Mouse (Mus musculus) bone marrow macrophage, adult 2 months (primary cell): ENCODE results near the gene Slc29a3. TPM values are rescaled to one million over a fixed set of nuclear protein-coding genes. Genes with fewer than 3 reads are reported as not detected.
"Not testable (repeated sequence)": the region's sequence is repeated elsewhere in the genome, so short reads cannot be mapped to it uniquely, and the experiment has no call there.

Source experiments
- H3K27ac ChIP-seq: 2 replicates; pipeline ENCODE4 v1.5.1; 2012; ENCODE audit warnings: low read depth, low read length; ENCODE audit not compliant: insufficient read depth
- H3K4me1 ChIP-seq: 2 replicates; pipeline ENCODE4 v1.6.1; 2012; ENCODE audit warnings: low read length; ENCODE audit not compliant: control insufficient read depth, insufficient read depth
- H3K4me3 ChIP-seq: 2 replicates; pipeline ENCODE4 v1.5.1; 2012; ENCODE audit warnings: mild to moderate bottlenecking, low read length, moderate library complexity; ENCODE audit not compliant: insufficient read depth
- CTCF ChIP-seq: IDR thresholded peaks from 2 replicates; pipeline ENCODE4 v1.5.1; 2012; ENCODE audit warnings: low read depth, mild to moderate bottlenecking, low read length, moderate library complexity
- POLR2A ChIP-seq: IDR thresholded peaks from 2 replicates; pipeline ENCODE4 v1.6.1; 2012; ENCODE audit warnings: mild to moderate bottlenecking, low read depth, low read length, borderline replicate concordance
- polyA plus RNA-seq: library from polyadenylated mRNA; stranded (reverse); fragments of >200 nt; gene quantifications from 2 replicates; pipeline ENCODE4 v1.2.4, GENCODE M21; 2012; ENCODE audit not compliant: missing spikeins, insufficient read depth, insufficient read length

The Slc29a3 gene
- polyA plus RNA-seq, 1 experiment = 50.8 TPM

- Histone ChIP-seq H3K4me1 (peaks cover 66% of the 10 kb centered on the region), H3K27ac (peak overlapping the region; percentile 93), H3K4me3 (no peak overlapping the region)
- TF ChIP-seq POLR2A (no peak), CTCF (no peak)
Measured at GRCm38 (mm10) chr10:60744543-60745290, 7.9 kb downstream of the Slc29a3 start.

GRCm38 (mm10) chr10:60743681-60744080 lies 8.9 kb downstream of the Slc29a3 start:
- peak overlapping the region; percentile 93 for H3K27ac ChIP-seq
- no peak overlapping the region for H3K4me3 ChIP-seq
- no peak for TF ChIP-seq POLR2A
- no peak for TF ChIP-seq CTCF
- peaks cover 71% of the 10 kb centered on the region for H3K4me1 ChIP-seq

GRCm38 (mm10) chr10:60742942-60743341 lies 9.7 kb downstream of the Slc29a3 start:
- Histone ChIP-seq H3K4me1 (peaks cover 67% of the 10 kb centered on the region), H3K27ac (no peak overlapping the region), H3K4me3 (no peak overlapping the region)
- no peak for TF ChIP-seq CTCF
- no peak for TF ChIP-seq POLR2A

- H3K27ac ChIP-seq, H3K4me3 ChIP-seq: not testable (repeated sequence)
- peaks cover 67% of the 10 kb centered on the region for H3K4me1 ChIP-seq
Measured at GRCm38 (mm10) chr10:60742296-60742695, 10.3 kb downstream of the Slc29a3 start.

- no peak overlapping the region for H3K4me3 ChIP-seq
- TF ChIP-seq POLR2A (no peak), CTCF (no peak)
- 0 out of 2 replicates have a peak overlapping the region, but pooled peaks have one; percentile 19 for H3K27ac ChIP-seq
- H3K4me1 ChIP-seq = peaks cover 62% of the 10 kb centered on the region
Measured at GRCm38 (mm10) chr10:60741435-60741834, 11.2 kb downstream of the Slc29a3 start.

GRCm38 (mm10) chr10:60739619-60740363 lies 12.8 kb downstream of the Slc29a3 start:
- Histone ChIP-seq H3K4me1 (peaks cover 56% of the 10 kb centered on the region), H3K4me3 (no peak overlapping the region), H3K27ac (peak overlapping the region; percentile 89)
- no peak for TF ChIP-seq POLR2A

- TF ChIP-seq POLR2A (no peak), CTCF (no peak)
- Histone ChIP-seq H3K4me1 (peaks cover 49% of the 10 kb centered on the region), H3K4me3 (no peak overlapping the region), H3K27ac (peak overlapping the region; percentile 89)
Measured at GRCm38 (mm10) chr10:60737886-60738640, 14.5 kb downstream of the Slc29a3 start.

- peaks cover 49% of the 10 kb centered on the region for H3K4me1 ChIP-seq
- H3K4me3 ChIP-seq = no peak overlapping the region
- peak overlapping the region; percentile 89 for H3K27ac ChIP-seq
- no peak for TF ChIP-seq CTCF
- TF ChIP-seq POLR2A = no peak
Measured at GRCm38 (mm10) chr10:60737169-60737728, 15.3 kb downstream of the Slc29a3 start.

- H3K4me1 ChIP-seq = peaks cover 44% of the 10 kb centered on the region
- no peak overlapping the region for H3K27ac ChIP-seq
- TF ChIP-seq POLR2A = no peak
- TF ChIP-seq CTCF = no peak
- H3K4me3 ChIP-seq = no peak overlapping the region
Measured at GRCm38 (mm10) chr10:60735737-60736136, 16.9 kb downstream of the Slc29a3 start.

GRCm38 (mm10) chr10:60733471-60733870 lies 19.1 kb downstream of the Slc29a3 start:
- Histone ChIP-seq H3K4me3 (no peak overlapping the region), H3K4me1 (peaks cover 23% of the 10 kb centered on the region), H3K27ac (no peak overlapping the region)
- TF ChIP-seq POLR2A (no peak), CTCF (no peak)
